Mouse (Mus musculus): ENCODE results near the gene Gm11034. TPM values are rescaled to one million over a fixed set of nuclear protein-coding genes. Genes with fewer than 3 reads are reported as not detected.

Gene Gm11034
- polyA plus RNA-seq (2012; ENCODE audit: low replicate concordance) = not detected in 2 replicates

GRCm38 (mm10) chr8:72213536-72213935 is at the start of gene Gm11034:
TSS of gene Gm11034 (minus strand) at chr8:72213636.

GRCm38 (mm10) chr8:72239499-72240402 is 26.3 kb upstream of the Gm11034 start, which contains the start of gene Ap1m1:
TSS of gene Ap1m1 (plus strand) at chr8:72240018.

DNA sequence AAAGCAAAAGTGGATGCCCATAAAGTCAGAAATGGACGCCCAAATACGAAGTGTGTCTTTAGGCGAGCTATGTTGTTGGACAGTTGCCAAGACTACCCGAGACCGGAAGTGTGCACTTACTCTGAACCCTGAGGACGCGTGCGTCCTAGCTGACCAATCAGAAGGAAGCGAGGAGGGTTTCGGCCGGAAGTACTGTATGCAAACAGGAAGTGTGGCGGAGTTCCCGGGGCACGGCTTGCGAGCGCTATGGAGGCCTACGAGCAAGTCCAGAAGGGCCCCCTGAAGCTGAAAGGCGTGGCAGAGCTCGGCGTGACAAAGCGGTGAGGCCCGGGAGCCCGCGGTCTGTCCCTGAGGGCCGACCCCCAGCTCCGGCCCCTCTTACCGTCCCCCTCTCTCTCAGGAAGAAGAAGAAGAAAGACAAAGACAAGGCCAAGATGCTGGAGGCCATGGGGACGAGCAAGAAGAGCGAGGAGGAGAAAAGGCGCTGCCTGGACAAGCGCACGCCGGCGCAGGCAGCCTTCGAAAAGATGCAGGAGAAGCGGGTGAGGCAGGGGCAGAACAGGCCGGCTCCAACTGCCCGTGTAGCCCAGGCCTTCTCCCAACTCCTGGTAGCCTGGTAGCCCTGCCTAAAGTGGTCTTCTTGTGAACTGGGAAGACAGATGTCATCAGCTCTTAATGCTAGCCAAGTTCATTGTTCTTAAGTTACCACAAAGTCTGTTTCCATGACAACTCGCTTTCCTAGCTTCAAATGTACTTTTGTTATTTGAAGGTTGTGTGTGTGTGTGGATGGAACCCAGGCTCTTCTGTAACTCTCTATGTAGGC is 6.3 kb upstream of the Gm11034 start, which contains the start of gene Fam32a:
Gene Fam32a, plus strand, starts transcription at position 190 of the 823 bp plus-strand sequence.

GRCm38 (mm10) chr8:72212751-72213150 is 685 bp downstream of the Gm11034 start, which contains the start of gene Cib3:
TSS of gene Cib3 (minus strand) at chr8:72212837.

DNA sequence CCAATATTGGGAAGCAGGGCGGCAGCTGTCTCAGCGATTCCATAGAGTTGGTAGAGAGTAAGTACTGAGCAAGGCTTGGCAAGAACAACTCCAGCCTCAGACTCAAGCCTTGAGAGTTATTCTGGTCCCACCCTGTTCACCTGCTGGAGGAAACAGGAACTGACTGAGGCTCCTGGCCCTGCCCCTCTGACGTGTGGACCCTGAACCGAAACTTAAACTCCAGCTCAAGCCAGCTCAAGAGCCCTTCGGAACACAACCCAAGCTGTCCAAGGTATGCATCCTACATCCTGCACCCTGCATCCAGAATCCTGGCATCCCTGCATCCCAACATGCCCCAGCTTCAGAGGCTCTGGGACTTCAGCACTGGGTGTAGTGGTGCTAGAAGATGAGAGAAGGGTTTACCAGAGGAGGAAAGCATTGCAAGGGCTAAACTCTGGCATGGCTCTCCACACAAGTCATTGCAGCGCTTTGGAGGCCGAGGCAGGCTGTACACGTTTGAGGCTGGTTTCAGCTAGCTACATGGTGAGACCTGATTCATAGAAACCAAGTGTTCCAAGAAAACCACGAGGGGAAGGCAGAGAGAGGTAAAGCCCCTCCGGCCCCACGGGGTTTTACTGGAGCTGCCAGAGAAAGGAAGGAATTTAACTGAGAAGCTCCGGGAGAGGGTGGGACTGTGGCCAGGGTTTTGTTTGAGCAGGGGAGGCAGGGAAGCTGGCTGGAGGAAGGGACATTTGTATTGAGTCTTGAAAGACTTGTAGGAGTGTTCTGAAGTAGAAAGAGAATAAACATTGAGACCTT is 23.8 kb downstream of the Gm11034 start, which contains the start of gene Hsh2d:
Gene Hsh2d, plus strand, starts transcription at position 222 of the 798 bp plus-strand sequence.

Other genes starting within 250 kb of the Gm11034 start
- gene Cyp4f18, start 204.0 kb downstream of the Gm11034 start, polyA plus RNA-seq (2012; ENCODE audit: low replicate concordance) = 92.5 and 349 TPM in 2 replicates
- gene Olfr372, start 172.4 kb downstream of the Gm11034 start, polyA plus RNA-seq (2012; ENCODE audit: low replicate concordance) = 0.03 and 0.21 TPM in 2 replicates
- 0.02 TPM in 1 of 2 replicates, not detected in the other for gene Olfr373, start 130.5 kb downstream of the Gm11034 start, polyA plus RNA-seq (2012; ENCODE audit: low replicate concordance)
- gene Olfr374, start 106.6 kb downstream of the Gm11034 start, polyA plus RNA-seq (2012; ENCODE audit: low replicate concordance) = 0.03 TPM in 1 of 2 replicates, not detected in the other
- gene Tpm4, start 78.7 kb downstream of the Gm11034 start, polyA plus RNA-seq (2012; ENCODE audit: low replicate concordance) = 99.2 and 159 TPM in 2 replicates
- 40.5 and 70.4 TPM in 2 replicates for gene Rab8a, start 52.4 kb downstream of the Gm11034 start, polyA plus RNA-seq (2012; ENCODE audit: low replicate concordance)
- gene Hsh2d, start 24.0 kb downstream of the Gm11034 start, polyA plus RNA-seq (2012; ENCODE audit: low replicate concordance) = 17.8 and 47.2 TPM in 2 replicates
- gene Cib3, start 799 bp downstream of the Gm11034 start, polyA plus RNA-seq (2012; ENCODE audit: low replicate concordance) = 0.17 TPM in 1 of 2 replicates, not detected in the other
- gene Fam32a, start 6.1 kb upstream of the Gm11034 start, polyA plus RNA-seq (2012; ENCODE audit: low replicate concordance) = 65.6 and 77.9 TPM in 2 replicates
- gene Ap1m1, start 26.4 kb upstream of the Gm11034 start, polyA plus RNA-seq (2012; ENCODE audit: low replicate concordance) = 236 and 295 TPM in 2 replicates
- 27.7 and 49.2 TPM in 2 replicates for gene Gm10282, start 91.6 kb upstream of the Gm11034 start, polyA plus RNA-seq (2012; ENCODE audit: low replicate concordance)
- gene Klf2, start 105.4 kb upstream of the Gm11034 start, polyA plus RNA-seq (2012; ENCODE audit: low replicate concordance) = 711 and 2,389 TPM in 2 replicates
- gene Eps15l1, start 207.8 kb upstream of the Gm11034 start, polyA plus RNA-seq (2012; ENCODE audit: low replicate concordance) = 10.6 and 23.1 TPM in 2 replicates
- not detected in 2 replicates for gene Calr3, start 230.2 kb upstream of the Gm11034 start, polyA plus RNA-seq (2012; ENCODE audit: low replicate concordance)
- 2.7 and 3.9 TPM in 2 replicates for gene 1700030K09Rik, start 230.2 kb upstream of the Gm11034 start, polyA plus RNA-seq (2012; ENCODE audit: low replicate concordance)